Mouse (Mus musculus) spleen, adult 2 months (tissue): Measurements from ENCODE around the gene Erc2.

Experiments used
- CTCF ChIP-seq: fragments of 200-500 bp; IDR thresholded peaks from 2 replicates; pipeline ENCODE4 v1.5.1; 2011; ENCODE audit warnings: mild to moderate bottlenecking, inconsistent platforms; ENCODE audit not compliant: insufficient read depth, insufficient read length, insufficient replicate concordance; ENCODE audit errors: extremely low read depth
- POLR2A ChIP-seq: fragments of 200-500 bp; IDR thresholded peaks from 2 replicates; pipeline ENCODE4 v1.6.1; 2011; ENCODE audit warnings: low read depth, low read length, inconsistent platforms

DNA sequence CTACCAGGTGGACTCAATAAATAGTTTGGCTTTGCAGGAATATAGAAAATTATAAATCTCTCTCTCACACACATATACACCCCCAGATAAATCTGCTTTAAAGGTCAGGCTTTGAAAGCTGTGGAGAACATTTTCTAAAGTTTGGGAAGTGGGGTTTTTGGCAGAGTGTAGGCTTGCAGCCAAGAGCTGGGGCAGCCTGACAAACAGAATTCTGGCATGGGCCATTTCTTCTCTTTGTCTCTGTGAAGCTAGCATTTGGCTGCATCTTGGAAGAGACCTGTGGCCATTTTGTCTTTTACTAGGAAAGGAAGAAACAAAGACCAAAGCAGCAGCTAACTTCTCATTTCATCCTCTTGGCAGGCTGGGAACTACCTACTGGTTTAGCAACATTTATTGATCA is 40.0 kb downstream of the Erc2 start:
- TF ChIP-seq CTCF = no peak
- TF ChIP-seq POLR2A = no peak
